Mouse (Mus musculus) urinary bladder, adult 2 months (tissue): ENCODE measurements around the gene Col4a2. TPM values are rescaled to one million over a fixed set of nuclear protein-coding genes. Genes with fewer than 3 reads are reported as not detected.

Experiments
- DNase-seq: peaks from one replicate; pipeline ENCODE4 v3.0.0; 2022; ENCODE audit warnings: low spot score
- polyA plus RNA-seq: library from polyadenylated mRNA; depleted of rRNA; stranded (reverse); fragments of >200 nt; gene quantifications from 2 replicates; pipeline ENCODE4 v1.2.3, GENCODE M21; 2012

The Col4a2 gene
- polyA plus RNA-seq, 1 experiment: 109 TPM

GRCm38 (mm10) chr8:11296282-11296943 is 16.2 kb upstream of the Col4a2 start:
- no peak for DNase-seq

- no peak for DNase-seq
Observed at GRCm38 (mm10) chr8:11297141-11297838, 15.3 kb upstream of the Col4a2 start.

GRCm38 (mm10) chr8:11298531-11299316 is 13.9 kb upstream of the Col4a2 start:
- DNase-seq: no peak

DNA sequence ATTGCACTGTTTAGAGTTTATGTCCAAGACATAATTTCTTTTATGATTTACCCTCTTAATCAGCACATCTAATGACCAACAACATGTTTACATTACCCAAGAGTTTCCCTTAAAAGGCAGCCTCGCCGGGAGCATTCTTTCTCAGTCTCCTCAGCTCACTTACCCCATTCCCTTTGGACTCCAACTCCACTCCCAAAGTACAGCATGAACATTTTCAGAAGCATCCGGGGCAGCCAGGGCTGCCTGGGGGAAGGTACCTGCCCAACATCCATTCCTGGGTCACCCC is 13.3 kb upstream of the Col4a2 start:
- no peak for DNase-seq

GRCm38 (mm10) chr8:11300436-11300835 is 12.2 kb upstream of the Col4a2 start:
- no peak for DNase-seq

DNA sequence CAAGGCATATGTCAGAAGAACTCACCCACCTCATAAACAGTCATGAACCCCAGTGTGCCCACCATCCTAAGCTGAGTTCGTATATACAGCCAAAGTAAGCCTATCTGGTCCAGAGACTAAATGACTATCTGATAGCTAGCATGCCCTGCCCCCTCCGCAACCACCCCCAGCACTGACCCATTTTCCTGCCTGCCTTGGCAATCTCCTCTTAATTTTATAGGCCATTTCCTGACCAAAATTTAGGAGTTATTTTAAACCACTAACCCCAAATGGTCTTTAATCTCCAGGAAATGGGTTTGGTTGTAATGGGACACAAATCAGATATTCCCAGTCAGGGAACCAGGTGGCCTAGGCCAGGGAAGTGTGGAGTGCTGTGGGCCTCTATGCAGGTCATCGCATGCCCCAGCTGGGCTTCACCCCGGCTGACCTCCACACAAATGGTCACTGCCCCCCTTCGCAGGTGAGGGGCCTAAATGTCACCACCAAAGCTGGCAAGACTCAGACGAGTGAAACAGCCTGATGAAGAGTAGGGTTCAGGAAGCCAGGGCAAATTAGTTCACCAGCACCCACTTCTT is 8.5 kb upstream of the Col4a2 start:
- DNase-seq: no peak

- no peak for DNase-seq
Observed at GRCm38 (mm10) chr8:11305539-11305938, 7.1 kb upstream of the Col4a2 start.

- DNase-seq: no peak
Observed at GRCm38 (mm10) chr8:11307451-11307850, 5.2 kb upstream of the Col4a2 start.

DNA sequence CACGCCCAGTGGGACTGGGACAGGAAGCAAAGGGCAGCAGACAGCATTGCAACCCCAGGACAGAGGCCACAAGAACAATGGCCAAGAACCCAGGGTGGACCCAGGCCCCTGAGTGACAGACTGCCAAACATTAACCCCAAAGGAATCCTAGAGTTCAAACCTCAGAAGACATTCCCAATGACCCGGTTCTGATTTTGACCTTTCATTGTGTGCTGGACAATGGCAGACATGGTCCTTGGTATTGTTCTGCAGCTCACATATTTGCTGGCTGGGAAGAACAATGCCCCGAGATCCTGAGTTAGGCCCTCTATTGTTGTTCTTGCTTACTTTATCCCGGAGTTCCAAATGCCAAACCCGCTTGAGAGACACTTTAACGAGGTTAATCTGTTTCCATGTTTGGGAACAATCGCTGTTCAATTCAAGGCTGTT is 4.0 kb upstream of the Col4a2 start:
- DNase-seq: no peak

DNA sequence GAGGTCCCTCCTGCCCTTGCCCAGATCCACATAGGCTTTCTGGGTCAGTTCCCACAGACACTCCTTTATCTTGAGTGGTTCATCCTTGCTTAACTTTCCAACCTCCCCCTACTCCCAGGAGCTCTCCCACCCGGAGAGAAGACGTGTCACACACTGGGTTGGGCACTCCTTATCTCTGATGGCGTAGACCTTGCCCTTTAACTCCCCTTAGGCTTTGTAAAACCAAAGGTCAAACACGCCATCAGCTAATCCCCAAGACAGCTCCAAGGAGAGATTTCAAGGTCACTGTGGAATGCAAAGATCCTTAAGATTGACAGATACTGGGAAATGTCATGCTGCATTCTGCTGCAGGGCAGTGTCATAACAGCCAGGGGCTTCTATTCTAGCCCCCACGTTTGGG is 3.4 kb upstream of the Col4a2 start:
- DNase-seq: no peak

DNA sequence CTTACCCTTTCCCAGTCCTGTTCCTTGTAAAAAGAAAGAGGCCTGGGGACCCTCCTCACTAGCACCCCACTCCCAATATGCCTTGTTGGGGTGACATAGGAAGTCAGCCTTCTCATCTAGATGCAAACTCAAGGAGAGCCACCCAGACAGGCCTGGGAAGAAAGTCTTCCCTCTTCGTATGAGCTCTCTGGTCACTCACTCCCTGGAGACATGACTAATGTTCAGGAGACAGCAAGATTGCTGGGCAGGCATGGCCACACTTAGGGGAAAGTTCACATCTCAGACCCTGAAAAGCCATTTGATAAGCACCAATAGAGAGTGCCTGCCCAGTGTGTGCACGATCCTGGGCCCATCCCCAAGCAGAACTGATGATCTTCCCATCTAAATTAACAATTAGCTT is 2.6 kb upstream of the Col4a2 start:
- DNase-seq: no peak

GRCm38 (mm10) chr8:11311681-11312348 is 790 bp upstream of the Col4a2 start:
- DNase-seq: no peak

DNA sequence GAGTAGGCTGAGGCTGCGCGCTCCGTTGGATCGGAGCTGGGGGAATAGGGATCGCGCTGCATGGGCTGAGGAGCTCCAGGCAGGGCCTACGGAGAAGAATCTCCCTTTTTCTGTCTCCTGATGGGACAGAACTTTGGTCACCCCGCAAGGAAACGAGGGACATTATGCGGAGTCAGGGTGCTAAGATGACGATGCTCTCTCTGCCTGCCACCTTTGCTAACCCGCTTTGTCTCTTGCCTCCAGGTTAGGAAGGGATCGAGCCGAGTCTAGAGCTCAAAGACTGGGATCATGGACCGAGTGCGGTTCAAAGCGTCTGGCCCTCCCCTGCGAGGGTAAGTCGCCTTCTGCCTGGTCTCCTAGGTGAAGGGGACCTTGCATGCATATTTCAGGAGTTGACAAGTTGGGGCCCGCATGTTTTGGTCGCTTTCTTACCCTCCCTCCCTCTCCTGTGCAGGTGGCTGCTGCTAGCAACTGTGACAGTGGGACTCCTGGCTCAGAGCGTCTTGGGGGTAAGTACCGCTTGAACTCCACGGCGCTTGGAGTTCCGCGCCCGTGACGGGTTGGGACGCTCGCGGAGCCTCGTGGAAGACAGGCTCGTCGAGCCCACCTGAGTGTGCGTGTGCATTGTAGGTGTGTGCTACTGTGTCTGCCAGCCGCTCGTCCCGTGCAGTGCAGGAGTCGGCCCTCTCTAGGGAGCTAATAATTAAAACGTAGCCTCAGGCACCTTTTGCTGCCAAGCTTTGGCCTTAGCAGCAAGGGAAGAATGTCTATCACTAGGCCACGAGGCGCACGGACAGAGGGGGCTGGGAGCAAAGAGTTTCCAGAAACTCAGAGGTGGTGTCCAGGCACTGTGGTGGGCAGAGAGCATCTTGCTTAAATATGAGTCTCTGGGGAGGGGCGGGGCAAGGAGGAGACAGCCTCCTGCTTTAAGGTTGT is 839 bp downstream of the Col4a2 start:
- DNase-seq: no peak

DNA sequence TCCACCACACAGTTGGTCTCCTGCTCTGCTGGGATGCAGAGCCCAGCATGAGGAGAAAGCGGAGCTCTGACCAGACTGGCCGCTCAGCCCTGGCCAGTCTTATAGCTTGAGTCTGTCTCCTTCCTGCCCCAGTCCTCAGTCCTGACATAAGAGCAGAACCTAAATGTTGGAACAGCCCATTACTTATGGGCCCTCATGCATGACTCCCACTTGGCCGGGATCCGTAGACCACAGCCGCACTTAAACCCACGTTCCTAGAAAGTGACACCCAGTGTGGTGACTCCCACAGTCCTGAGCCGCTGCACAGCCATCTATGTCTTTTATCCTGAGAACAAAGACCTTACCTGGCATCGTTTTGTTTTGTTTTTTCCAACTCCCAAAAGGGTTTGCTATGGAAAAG is 2.0 kb downstream of the Col4a2 start:
- DNase-seq: no peak

DNA sequence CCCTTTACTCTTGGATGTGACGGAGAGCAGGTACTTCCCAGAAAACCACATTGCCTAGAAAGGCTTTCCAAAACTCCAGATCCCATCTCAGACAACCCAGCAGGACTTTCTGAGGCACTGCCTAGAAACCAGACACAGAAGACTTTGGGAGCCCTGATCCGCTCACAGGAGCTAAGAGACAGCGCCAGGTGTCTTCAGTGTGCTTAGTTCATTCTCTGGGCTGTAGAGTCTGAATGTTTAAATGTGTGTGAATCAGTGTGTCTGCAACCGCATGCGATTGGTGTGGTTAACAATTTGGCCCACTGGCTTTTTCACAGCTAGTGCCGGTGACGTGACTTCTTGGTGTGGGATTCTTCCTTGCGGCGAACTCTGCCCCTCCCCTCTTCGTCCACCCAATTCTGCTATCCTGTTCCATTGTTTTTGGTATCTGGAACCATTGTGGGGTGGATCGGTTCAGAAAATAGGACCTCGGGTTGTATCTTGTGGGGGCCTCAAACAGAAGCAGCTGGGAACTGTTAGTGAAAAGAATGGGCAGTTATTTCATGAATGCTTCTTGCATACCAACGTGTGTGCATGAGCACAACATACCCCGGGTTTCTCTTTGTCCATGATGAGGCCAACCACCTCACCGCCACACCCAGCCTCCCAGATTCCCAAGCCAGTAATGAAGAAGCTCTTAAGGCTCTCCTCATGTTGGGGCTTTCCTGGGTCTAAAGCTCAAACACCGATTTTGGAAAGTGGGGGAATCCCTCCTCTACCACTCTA is 2.8 kb downstream of the Col4a2 start:
- no peak for DNase-seq

DNA sequence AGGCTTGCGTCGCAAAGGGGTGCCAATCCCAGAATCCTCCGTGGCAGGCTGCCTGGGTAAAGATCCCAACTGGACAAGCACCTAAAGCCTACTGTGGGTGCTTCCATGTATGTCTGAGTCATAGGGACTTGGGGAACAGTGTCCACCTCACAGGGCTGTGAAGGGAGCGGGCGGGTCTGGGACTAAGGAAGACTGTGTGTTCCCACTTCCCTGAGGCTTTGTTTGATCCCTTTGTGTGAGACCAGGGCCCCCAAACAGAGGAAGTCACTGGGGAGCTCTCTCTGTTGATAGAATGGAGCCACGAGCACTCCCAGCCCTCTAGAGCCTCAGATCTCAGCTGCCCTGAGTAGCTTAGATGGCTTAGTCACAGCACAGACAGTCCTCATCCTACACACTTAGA is 3.5 kb downstream of the Col4a2 start:
- no peak for DNase-seq

DNA sequence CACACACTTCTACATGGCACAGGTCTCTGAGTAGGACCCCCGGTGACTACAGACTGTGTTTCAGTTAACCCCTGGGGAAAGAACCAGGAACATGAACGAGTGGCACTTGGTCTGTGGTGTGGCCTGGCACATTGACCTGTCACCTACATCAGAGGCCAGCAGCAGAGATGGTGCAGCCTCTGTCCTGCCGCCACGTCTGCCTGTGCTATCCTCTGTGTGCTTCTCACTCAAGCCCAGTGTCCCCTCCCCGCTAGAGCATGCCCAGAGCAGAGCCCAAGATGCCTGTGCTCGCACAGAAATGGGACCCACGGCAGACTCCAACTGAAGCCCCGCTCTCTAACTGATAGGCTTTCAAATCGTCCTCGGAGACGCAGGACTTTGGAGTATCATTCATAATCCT is 6.8 kb downstream of the Col4a2 start:
- no peak for DNase-seq

DNA sequence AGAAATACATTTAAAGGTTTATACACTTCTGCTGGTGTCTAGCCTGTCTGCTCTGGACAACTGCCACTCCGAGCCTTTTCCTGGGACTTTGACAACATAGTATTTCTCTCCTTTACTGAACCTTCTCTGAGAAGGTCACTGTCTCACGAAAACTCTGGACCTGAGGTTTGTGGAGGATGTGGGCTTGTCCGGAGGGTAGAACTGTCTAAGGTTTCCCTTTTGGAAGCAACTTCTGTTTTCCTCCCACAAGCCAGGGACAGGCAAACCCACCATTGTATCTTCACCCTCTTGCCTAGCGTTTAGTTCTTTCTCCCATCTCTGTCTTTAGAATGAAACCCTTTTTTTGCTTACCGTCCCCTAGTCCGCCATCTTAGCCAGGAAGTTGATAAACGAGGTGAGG is 9.2 kb downstream of the Col4a2 start:
- DNase-seq: no peak

DNA sequence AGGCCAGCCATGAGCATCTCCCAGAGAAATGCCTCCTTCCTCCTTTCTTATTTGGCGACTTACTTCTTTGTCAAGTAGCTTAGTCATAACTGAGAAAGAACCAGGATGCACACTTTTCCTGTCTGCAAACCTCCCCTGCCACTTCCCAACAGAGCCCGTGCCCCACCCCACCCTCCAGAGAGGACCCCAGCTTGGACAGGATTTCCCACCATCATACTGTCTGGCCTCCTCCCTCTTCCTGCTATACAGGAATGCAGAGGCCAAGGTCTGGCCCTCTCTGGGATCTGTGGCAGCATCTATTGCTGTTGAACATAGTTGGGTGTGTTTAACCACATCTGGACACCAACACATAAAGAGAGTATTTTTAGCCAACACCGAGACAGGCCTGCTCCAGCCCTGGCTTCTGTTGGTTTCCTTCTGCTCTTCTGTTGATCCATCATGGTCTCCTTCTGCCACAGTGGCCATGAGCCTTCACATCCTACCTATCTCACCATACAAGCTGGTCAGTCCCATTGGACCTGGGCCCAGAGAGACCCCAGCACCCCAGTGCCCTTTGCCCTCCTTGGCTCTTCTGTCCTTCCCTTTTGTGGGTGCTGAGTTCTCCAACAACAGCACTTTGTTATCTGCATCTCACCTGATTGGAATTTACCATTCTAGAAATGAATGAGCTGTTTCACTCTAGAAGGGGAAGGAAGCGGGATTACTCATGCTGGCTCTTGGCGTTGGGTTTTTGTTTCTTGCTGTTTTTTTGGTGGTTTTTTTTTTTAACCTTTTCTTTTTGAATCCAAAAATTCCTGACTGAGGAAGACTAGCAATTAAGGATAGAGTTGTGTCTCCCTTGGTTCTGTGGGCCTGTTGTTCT is 10.3 kb downstream of the Col4a2 start:
- no peak for DNase-seq
